Mouse (Mus musculus): ENCODE measurements at regions not wholly inside any gene's neighbourhood (a gene's known extent, or its start where the extent isn't known, plus 50 kb on each side); places are given as distances from the start of the nearest gene placed in this dataset.
"Not testable (repeated sequence)": the region's sequence is repeated elsewhere in the genome, so short reads cannot be mapped to it uniquely, and the experiment has no call there.

- Histone ChIP-seq H3K27me3 (peaks cover 43% of the 10 kb centered on the region), H3K9me3 (no peaks in the 10 kb centered on the region), H3K4me2 (peak overlapping the region; percentile 97), H3K4me1 (replicated peaks) (peaks cover 10% of the 10 kb centered on the region; the same call in 1 of the 2 replicates), H3K4me3 (replicated peaks) (peak overlapping the region; percentile 61), H3K27ac (no peak overlapping the region), H3K9ac (replicated peaks) (peak overlapping the region; percentile 63), H3K36me3 (no peaks in the 10 kb centered on the region)
- WGBS = under 1% methylated on average over 77 of the region's 77 CpGs
- ATAC-seq (ENCODE audit: insufficient number of reproducible peaks, insufficient read depth, low FRiP score, low TSS enrichment, low read depth) = peak; percentile 69; the same call in 1 of the 2 replicates
These were observed 87.3 kb downstream of the Crisp4 start for GRCm38 (mm10) chr1:18058211-18058971.

GRCm38 (mm10) chr1:18057646-18058210, 88.0 kb downstream of the Crisp4 start:
- Histone ChIP-seq H3K9me3 (no peaks in the 10 kb centered on the region), H3K27ac (no peak overlapping the region), H3K4me1 (replicated peaks) (peaks cover 10% of the 10 kb centered on the region; the same call in 1 of the 2 replicates), H3K27me3 (peaks cover 43% of the 10 kb centered on the region), H3K36me3 (no peaks in the 10 kb centered on the region), H3K4me2 (peak overlapping the region; percentile 97), H3K4me3 (replicated peaks) (peak overlapping the region; percentile 61), H3K9ac (replicated peaks) (peak overlapping the region; percentile 63)
- ATAC-seq (ENCODE audit: insufficient number of reproducible peaks, insufficient read depth, low FRiP score, low TSS enrichment, low read depth) = peak; percentile 60
- 2% methylated on average over 26 of the region's 26 CpGs for WGBS

GRCm38 (mm10) chr1:18057003-18057402, 88.7 kb downstream of the Crisp4 start:
- not testable (repeated sequence) for ATAC-seq (ENCODE audit: insufficient number of reproducible peaks, insufficient read depth, low FRiP score, low TSS enrichment, low read depth); H3K9me3 ChIP-seq; H3K36me3 ChIP-seq; H3K27ac ChIP-seq; H3K9ac ChIP-seq (replicated peaks); H3K4me1 ChIP-seq (replicated peaks)
- H3K4me2 ChIP-seq = peak overlapping the region; percentile 97
- peaks cover 43% of the 10 kb centered on the region for H3K27me3 ChIP-seq
- peak overlapping the region; percentile 61 for H3K4me3 ChIP-seq (replicated peaks)
- 9% methylated on average over 11 of the region's 11 CpGs for WGBS

GRCm38 (mm10) chr1:18030226-18030625, 115.5 kb downstream of the Crisp4 start:
- H3K27ac ChIP-seq = no peak overlapping the region
- ATAC-seq (ENCODE audit: insufficient number of reproducible peaks, insufficient read depth, low FRiP score, low TSS enrichment, low read depth) = no peak
- H3K4me3 ChIP-seq (replicated peaks) = no peak overlapping the region
- H3K4me2 ChIP-seq = no peak overlapping the region
- no peaks in the 10 kb centered on the region for H3K4me1 ChIP-seq (replicated peaks)
- no peaks in the 10 kb centered on the region for H3K27me3 ChIP-seq
- 59% methylated on average over 3 of the region's 3 CpGs for WGBS
- no peak overlapping the region for H3K9ac ChIP-seq (replicated peaks)
- H3K36me3 ChIP-seq = no peaks in the 10 kb centered on the region
- no peaks in the 10 kb centered on the region for H3K9me3 ChIP-seq

- not testable (repeated sequence) for H3K9me3 ChIP-seq; ATAC-seq (ENCODE audit: insufficient number of reproducible peaks, insufficient read depth, low FRiP score, low TSS enrichment, low read depth); H3K27ac ChIP-seq; H3K4me2 ChIP-seq; H3K9ac ChIP-seq (replicated peaks); H3K4me1 ChIP-seq (replicated peaks); H3K36me3 ChIP-seq; H3K4me3 ChIP-seq (replicated peaks); H3K27me3 ChIP-seq
These were observed 132.8 kb downstream of the Crisp4 start for GRCm38 (mm10) chr1:18012941-18013340.

GRCm38 (mm10) chr1:17980604-17981003, 165.1 kb downstream of the Crisp4 start:
- Histone ChIP-seq H3K27me3 (no peaks in the 10 kb centered on the region), H3K27ac (no peak overlapping the region), H3K4me3 (replicated peaks) (no peak overlapping the region), H3K9me3 (no peaks in the 10 kb centered on the region), H3K9ac (replicated peaks) (no peak overlapping the region), H3K4me2 (no peak overlapping the region), H3K36me3 (no peaks in the 10 kb centered on the region), H3K4me1 (replicated peaks) (no peaks in the 10 kb centered on the region)
- 15% methylated on average over 3 of the region's 3 CpGs for WGBS
- ATAC-seq (ENCODE audit: insufficient number of reproducible peaks, insufficient read depth, low FRiP score, low TSS enrichment, low read depth) = no peak

- H3K36me3 ChIP-seq = no peaks in the 10 kb centered on the region
These were observed 167.6 kb downstream of the Crisp4 start for GRCm38 (mm10) chr1:17978086-17978485.

GRCm38 (mm10) chr1:17956881-17957280, 188.8 kb downstream of the Crisp4 start:
- not testable (repeated sequence) for H3K4me2 ChIP-seq; ATAC-seq (ENCODE audit: insufficient number of reproducible peaks, insufficient read depth, low FRiP score, low TSS enrichment, low read depth); H3K4me1 ChIP-seq (replicated peaks); H3K4me3 ChIP-seq (replicated peaks); H3K36me3 ChIP-seq; H3K9me3 ChIP-seq; H3K27ac ChIP-seq; H3K27me3 ChIP-seq; H3K9ac ChIP-seq (replicated peaks)
- 96% methylated on average over 20 of the region's 21 CpGs for WGBS

More at GRCm38 (mm10) chr1:17978086-17978485, 167.6 kb downstream of the Crisp4 start:
- H3K4me3 ChIP-seq (replicated peaks) = no peak overlapping the region
- no peaks in the 10 kb centered on the region for H3K4me1 ChIP-seq (replicated peaks)
- ATAC-seq (ENCODE audit: insufficient number of reproducible peaks, insufficient read depth, low FRiP score, low TSS enrichment, low read depth) = no peak
- no peaks in the 10 kb centered on the region for H3K27me3 ChIP-seq
- H3K4me2 ChIP-seq = no peak overlapping the region
- no peaks in the 10 kb centered on the region for H3K9me3 ChIP-seq
- 91% methylated on average over 2 of the region's 2 CpGs for WGBS
- H3K27ac ChIP-seq = no peak overlapping the region
- H3K9ac ChIP-seq (replicated peaks) = no peak overlapping the region

GRCm38 (mm10) chr1:17932108-17932810, 213.4 kb downstream of the Crisp4 start:
- WGBS = 85% methylated on average over 4 of the region's 4 CpGs

More at GRCm38 (mm10) chr1:17932108-17932810, 213.4 kb downstream of the Crisp4 start:
- H3K36me3 ChIP-seq; H3K27me3 ChIP-seq; H3K4me2 ChIP-seq; H3K4me3 ChIP-seq (replicated peaks); H3K9me3 ChIP-seq; H3K9ac ChIP-seq (replicated peaks); H3K27ac ChIP-seq; H3K4me1 ChIP-seq (replicated peaks); ATAC-seq (ENCODE audit: insufficient number of reproducible peaks, insufficient read depth, low FRiP score, low TSS enrichment, low read depth): not testable (repeated sequence)
